Mouse (Mus musculus): ENCODE data around the gene St6gal1. TPM values are rescaled to one million over a fixed set of nuclear protein-coding genes. Genes with fewer than 3 reads are reported as not detected.

Gene St6gal1
- total RNA-seq, 1 experiment = 7.2 TPM

- no peaks in the 10 kb centered on the region for H3K9me3 ChIP-seq (ENCODE audit: control insufficient read depth, insufficient read depth, low read depth, low read length)
- no peak overlapping the region for H3K4me3 ChIP-seq (ENCODE audit: insufficient read depth in 1 of 2, low read depth in 1 of 2, low read length in 2 of 2, poor library complexity in 1 of 2, severe bottlenecking in 1 of 2)
- in situ Hi-C loops (cut with MboI; ENCODE audit: low sequenced_read_pairs in 2 of 2, unreplicated experiment in 2 of 2) = no loop called here
- no peak for DNase-seq (ENCODE audit: low read depth, low spot score)
- no peak for TF ChIP-seq HCFC1 (IDR thresholded peaks at IDR 0.05; ENCODE audit: borderline replicate concordance, insufficient read depth, low read length)
- TF ChIP-seq CHD2 (IDR thresholded peaks at IDR 0.05; ENCODE audit: low read depth, low read length) = no peak
- no peak for TF ChIP-seq MAFK (IDR thresholded peaks at IDR 0.05; ENCODE audit: insufficient read depth, low read depth, low read length)
- TF ChIP-seq ZC3H11A (IDR thresholded peaks at IDR 0.05; ENCODE audit: borderline replicate concordance, low read depth, low read length) = no peak
- TF ChIP-seq ZNF384 (IDR thresholded peaks at IDR 0.05; ENCODE audit: low read depth, low read length) = no peak
- peaks cover 0 to 11% of the 10 kb centered on the region in 2 experiments; a peak in 1 of 4 replicates for H3K4me1 ChIP-seq (ENCODE audit: control insufficient read depth in 2 of 2, insufficient read depth in 2 of 2, low read length in 2 of 2, poor library complexity in 1 of 2)
- H3K27ac ChIP-seq (ENCODE audit: insufficient read depth, low read depth, low read length, poor library complexity, severe bottlenecking) = no peak overlapping the region
- no peak overlapping the region for H3K9ac ChIP-seq (ENCODE audit: insufficient read depth, low read depth, low read length, poor library complexity, severe bottlenecking)
- no peaks in the 10 kb centered on the region for H3K36me3 ChIP-seq (ENCODE audit: control insufficient read depth, insufficient read depth, low read length, poor library complexity, severe bottlenecking)
These were observed 16.4 kb downstream of the St6gal1 start for GRCm38 (mm10) chr16:23240950-23241259.

DNA sequence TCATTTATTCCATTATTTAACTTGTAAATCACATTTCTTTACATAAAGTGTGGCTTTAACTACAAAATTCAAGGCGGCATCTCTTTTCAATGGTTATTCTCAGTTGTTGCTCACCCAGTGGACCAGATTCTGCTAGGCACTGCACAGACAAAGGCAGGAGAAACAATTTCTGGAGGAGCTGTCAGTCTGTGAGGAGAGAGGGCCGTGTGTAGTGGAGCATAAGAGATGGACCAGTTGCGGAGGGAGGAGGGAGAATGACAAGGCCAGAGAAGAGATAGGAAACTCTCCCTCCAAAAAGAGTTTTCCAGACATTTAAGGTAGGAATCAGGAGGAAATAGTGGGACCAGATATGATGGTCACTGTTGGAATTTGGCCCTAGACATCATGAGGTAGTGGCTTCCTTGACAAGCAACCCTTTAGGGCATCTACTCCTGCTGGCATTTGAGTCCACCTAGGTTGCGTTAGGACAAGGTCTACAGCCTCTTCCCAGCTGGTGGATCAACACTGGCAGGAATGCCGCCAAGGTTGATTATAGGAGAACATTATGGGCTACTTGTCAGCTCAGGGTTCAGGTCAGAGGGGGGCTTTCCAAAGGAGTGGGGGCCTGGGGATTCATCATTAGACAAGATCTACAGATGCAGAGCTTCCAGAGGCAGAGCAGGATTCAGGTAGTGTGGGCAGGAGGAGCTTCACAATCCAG is 19.3 kb downstream of the St6gal1 start:
- no peak for DNase-seq (ENCODE audit: low read depth, low spot score)
- no peak overlapping the region for H3K9ac ChIP-seq (ENCODE audit: insufficient read depth, low read depth, low read length, poor library complexity, severe bottlenecking)
- in situ Hi-C loops (cut with MboI; ENCODE audit: low sequenced_read_pairs in 2 of 2, unreplicated experiment in 2 of 2) = no loop called here
- H3K36me3 ChIP-seq (ENCODE audit: control insufficient read depth, insufficient read depth, low read length, poor library complexity, severe bottlenecking) = no peaks in the 10 kb centered on the region
- H3K9me3 ChIP-seq (ENCODE audit: control insufficient read depth, insufficient read depth, low read depth, low read length) = no peaks in the 10 kb centered on the region
- no peak for TF ChIP-seq ZNF384 (IDR thresholded peaks at IDR 0.05; ENCODE audit: low read depth, low read length)
- peaks cover 0 to 7% of the 10 kb centered on the region in 2 experiments; a peak in 1 of 4 replicates for H3K4me1 ChIP-seq (ENCODE audit: control insufficient read depth in 2 of 2, insufficient read depth in 2 of 2, low read length in 2 of 2, poor library complexity in 1 of 2)
- no peak overlapping the region for H3K4me3 ChIP-seq (ENCODE audit: insufficient read depth in 1 of 2, low read depth in 1 of 2, low read length in 2 of 2, poor library complexity in 1 of 2, severe bottlenecking in 1 of 2)
- no peak overlapping the region for H3K27ac ChIP-seq (ENCODE audit: insufficient read depth, low read depth, low read length, poor library complexity, severe bottlenecking)

DNA sequence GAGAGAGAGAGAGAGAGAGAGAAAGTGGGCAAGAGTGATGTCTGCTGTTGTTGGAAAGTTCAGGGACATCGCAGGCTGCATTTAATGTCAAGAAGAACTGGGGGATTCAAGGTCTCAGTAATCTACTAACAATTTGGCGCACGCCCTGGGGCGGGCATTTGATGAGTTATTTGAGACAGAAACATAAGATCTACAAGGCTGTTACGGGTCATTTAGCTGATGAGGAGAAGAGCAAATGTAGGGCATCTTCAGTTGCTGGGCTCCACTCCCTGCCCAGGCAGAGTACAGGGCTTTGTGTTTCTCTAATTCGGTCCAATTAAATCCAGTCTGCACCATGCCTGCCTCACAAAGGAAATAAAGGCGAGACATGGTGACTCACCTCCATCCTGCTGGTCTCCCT is 19.9 kb downstream of the St6gal1 start:
- peaks cover 0 to 6% of the 10 kb centered on the region in 2 experiments; a peak in 1 of 4 replicates for H3K4me1 ChIP-seq (ENCODE audit: control insufficient read depth in 2 of 2, insufficient read depth in 2 of 2, low read length in 2 of 2, poor library complexity in 1 of 2)
- TF ChIP-seq ZC3H11A (IDR thresholded peaks at IDR 0.05; ENCODE audit: borderline replicate concordance, low read depth, low read length) (no peak), ZNF384 (IDR thresholded peaks at IDR 0.05; ENCODE audit: low read depth, low read length) (no peak), MAFK (IDR thresholded peaks at IDR 0.05; ENCODE audit: insufficient read depth, low read depth, low read length) (no peak), CHD2 (IDR thresholded peaks at IDR 0.05; ENCODE audit: low read depth, low read length) (no peak), HCFC1 (IDR thresholded peaks at IDR 0.05; ENCODE audit: borderline replicate concordance, insufficient read depth, low read length) (no peak)
- in situ Hi-C loops (cut with MboI; ENCODE audit: low sequenced_read_pairs in 2 of 2, unreplicated experiment in 2 of 2) = no loop called here
- no peak overlapping the region for H3K27ac ChIP-seq (ENCODE audit: insufficient read depth, low read depth, low read length, poor library complexity, severe bottlenecking)
- DNase-seq (ENCODE audit: low read depth, low spot score) = no peak
- no peak overlapping the region for H3K9ac ChIP-seq (ENCODE audit: insufficient read depth, low read depth, low read length, poor library complexity, severe bottlenecking)
- no peaks in the 10 kb centered on the region for H3K36me3 ChIP-seq (ENCODE audit: control insufficient read depth, insufficient read depth, low read length, poor library complexity, severe bottlenecking)
- H3K9me3 ChIP-seq (ENCODE audit: control insufficient read depth, insufficient read depth, low read depth, low read length) = no peaks in the 10 kb centered on the region
- no peak overlapping the region for H3K4me3 ChIP-seq (ENCODE audit: insufficient read depth in 1 of 2, low read depth in 1 of 2, low read length in 2 of 2, poor library complexity in 1 of 2, severe bottlenecking in 1 of 2)

DNA sequence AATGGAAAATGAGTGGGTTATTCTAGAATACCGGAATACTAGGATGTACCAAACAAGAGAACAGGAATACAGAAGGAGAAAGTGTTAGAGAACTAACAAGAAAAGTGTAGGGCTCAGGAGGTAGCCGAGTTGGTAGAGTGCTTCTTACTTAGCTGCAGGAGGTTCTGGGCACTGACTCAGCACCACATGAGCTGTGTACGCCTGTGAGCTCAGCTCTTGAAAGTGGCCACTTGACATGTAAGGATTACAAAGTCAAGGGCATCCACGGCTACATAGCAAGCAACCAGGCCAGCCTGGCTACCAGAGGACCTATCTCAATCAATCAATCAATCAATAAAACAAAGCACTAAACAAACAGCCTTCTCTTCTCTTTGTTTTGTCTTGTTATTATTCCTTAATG is 24.7 kb downstream of the St6gal1 start:
- in situ Hi-C loops (cut with MboI; ENCODE audit: low sequenced_read_pairs in 2 of 2, unreplicated experiment in 2 of 2) = no loop called here
- no peak for DNase-seq (ENCODE audit: low read depth, low spot score)
- H3K9ac ChIP-seq (ENCODE audit: insufficient read depth, low read depth, low read length, poor library complexity, severe bottlenecking) = no peak overlapping the region
- TF ChIP-seq CHD2 (IDR thresholded peaks at IDR 0.05; ENCODE audit: low read depth, low read length) (no peak), HCFC1 (IDR thresholded peaks at IDR 0.05; ENCODE audit: borderline replicate concordance, insufficient read depth, low read length) (no peak), ZNF384 (IDR thresholded peaks at IDR 0.05; ENCODE audit: low read depth, low read length) (no peak), MAFK (IDR thresholded peaks at IDR 0.05; ENCODE audit: insufficient read depth, low read depth, low read length) (no peak)
- no peak overlapping the region for H3K4me3 ChIP-seq (ENCODE audit: insufficient read depth in 1 of 2, low read depth in 1 of 2, low read length in 2 of 2, poor library complexity in 1 of 2, severe bottlenecking in 1 of 2)
- H3K9me3 ChIP-seq (ENCODE audit: control insufficient read depth, insufficient read depth, low read depth, low read length) = no peaks in the 10 kb centered on the region
- H3K27ac ChIP-seq (ENCODE audit: insufficient read depth, low read depth, low read length, poor library complexity, severe bottlenecking) = no peak overlapping the region
- H3K4me1 ChIP-seq (ENCODE audit: control insufficient read depth in 2 of 2, insufficient read depth in 2 of 2, low read length in 2 of 2, poor library complexity in 1 of 2) = peaks cover 0 to 2% of the 10 kb centered on the region in 2 experiments; a peak in 1 of 4 replicates
- no peaks in the 10 kb centered on the region for H3K36me3 ChIP-seq (ENCODE audit: control insufficient read depth, insufficient read depth, low read length, poor library complexity, severe bottlenecking)

GRCm38 (mm10) chr16:23249762-23250161 is 25.2 kb downstream of the St6gal1 start:
- in situ Hi-C loops (cut with MboI; ENCODE audit: low sequenced_read_pairs in 2 of 2, unreplicated experiment in 2 of 2) = no loop called here
- Histone ChIP-seq H3K27ac (ENCODE audit: insufficient read depth, low read depth, low read length, poor library complexity, severe bottlenecking) (no peak overlapping the region), H3K4me3 (ENCODE audit: insufficient read depth in 1 of 2, low read depth in 1 of 2, low read length in 2 of 2, poor library complexity in 1 of 2, severe bottlenecking in 1 of 2) (no peak overlapping the region), H3K36me3 (ENCODE audit: control insufficient read depth, insufficient read depth, low read length, poor library complexity, severe bottlenecking) (no peaks in the 10 kb centered on the region), H3K4me1 (ENCODE audit: control insufficient read depth in 2 of 2, insufficient read depth in 2 of 2, low read length in 2 of 2, poor library complexity in 1 of 2) (peaks cover 0 to 2% of the 10 kb centered on the region in 2 experiments; a peak in 1 of 4 replicates), H3K9me3 (ENCODE audit: control insufficient read depth, insufficient read depth, low read depth, low read length) (no peaks in the 10 kb centered on the region), H3K9ac (ENCODE audit: insufficient read depth, low read depth, low read length, poor library complexity, severe bottlenecking) (no peak overlapping the region)
- no peak for DNase-seq (ENCODE audit: low read depth, low spot score)
- TF ChIP-seq HCFC1 (IDR thresholded peaks at IDR 0.05; ENCODE audit: borderline replicate concordance, insufficient read depth, low read length) (no peak), CHD2 (IDR thresholded peaks at IDR 0.05; ENCODE audit: low read depth, low read length) (no peak), ZC3H11A (IDR thresholded peaks at IDR 0.05; ENCODE audit: borderline replicate concordance, low read depth, low read length) (no peak), MAFK (IDR thresholded peaks at IDR 0.05; ENCODE audit: insufficient read depth, low read depth, low read length) (no peak), ZNF384 (IDR thresholded peaks at IDR 0.05; ENCODE audit: low read depth, low read length) (no peak)
